Mouse (Mus musculus) cerebellum, adult 9-11 months (tissue): ENCODE data around the gene Lamp1.

Experiments
- DNase-seq: peaks from one replicate; pipeline ENCODE4 v3.0.0; 2022

The Lamp1 gene

GRCm38 (mm10) chr8:13164361-13164760 lies 5.4 kb downstream of the Lamp1 start:
- no peak for DNase-seq

GRCm38 (mm10) chr8:13170510-13170909 lies 11.5 kb downstream of the Lamp1 start:
- no peak for DNase-seq

- no peak for DNase-seq
These were observed 15.3 kb downstream of the Lamp1 start for GRCm38 (mm10) chr8:13174305-13174704.

- DNase-seq, result no peak
These were observed 15.8 kb downstream of the Lamp1 start for GRCm38 (mm10) chr8:13174811-13175210.

GRCm38 (mm10) chr8:13175650-13176049 lies 16.7 kb downstream of the Lamp1 start:
- no peak for DNase-seq

GRCm38 (mm10) chr8:13177173-13177852 lies 18.4 kb downstream of the Lamp1 start:
- no peak for DNase-seq

- no peak for DNase-seq
These were observed 19.2 kb downstream of the Lamp1 start for GRCm38 (mm10) chr8:13178137-13178536.

GRCm38 (mm10) chr8:13179482-13179881 lies 20.5 kb downstream of the Lamp1 start:
- DNase-seq, result no peak

- DNase-seq, result no peak
These were observed 21.0 kb downstream of the Lamp1 start for GRCm38 (mm10) chr8:13179948-13180347.

GRCm38 (mm10) chr8:13180408-13180807 lies 21.4 kb downstream of the Lamp1 start:
- DNase-seq, result no peak

- no peak for DNase-seq
These were observed 22.1 kb downstream of the Lamp1 start for GRCm38 (mm10) chr8:13180911-13181690.

- no peak for DNase-seq
These were observed 22.7 kb downstream of the Lamp1 start for GRCm38 (mm10) chr8:13181691-13181976.

- no peak for DNase-seq
These were observed 27.9 kb downstream of the Lamp1 start for GRCm38 (mm10) chr8:13186819-13187218.

GRCm38 (mm10) chr8:13187229-13187628 lies 28.3 kb downstream of the Lamp1 start:
- no peak for DNase-seq

GRCm38 (mm10) chr8:13187638-13188037 lies 28.7 kb downstream of the Lamp1 start:
- no peak for DNase-seq

GRCm38 (mm10) chr8:13188052-13188555 lies 29.1 kb downstream of the Lamp1 start:
- no peak for DNase-seq

GRCm38 (mm10) chr8:13188857-13189256 lies 29.9 kb downstream of the Lamp1 start:
- DNase-seq, result no peak

- DNase-seq, result no peak
These were observed 31.3 kb downstream of the Lamp1 start for GRCm38 (mm10) chr8:13190235-13190634.

- DNase-seq, result no peak
These were observed 35.9 kb downstream of the Lamp1 start for GRCm38 (mm10) chr8:13194818-13195217.

- DNase-seq, result no peak
These were observed 38.5 kb downstream of the Lamp1 start for GRCm38 (mm10) chr8:13197493-13197892.

GRCm38 (mm10) chr8:13199385-13200061 lies 40.6 kb downstream of the Lamp1 start:
- DNase-seq, result no peak

- DNase-seq, result no peak
These were observed 41.5 kb downstream of the Lamp1 start, which contains the start of gene Grtp1 for GRCm38 (mm10) chr8:13200301-13201012. Gene Grtp1 (minus strand): TSS chr8:13200620.

- DNase-seq, result no peak
These were observed 42.0 kb downstream of the Lamp1 start for GRCm38 (mm10) chr8:13201013-13201334.
